Mouse (Mus musculus) E14TG2a.4 (cell line): ENCODE data around the gene Ush1g.

Source experiments
- CTCF ChIP-seq: conservative IDR thresholded peaks from 2 replicates; pipeline ENCODE4 v1.5.1; 2014; ENCODE audit warnings: low read length
- NANOG ChIP-seq: IDR thresholded peaks from 2 replicates; pipeline ENCODE4 v1.6.1; 2014; ENCODE audit warnings: borderline replicate concordance, low read length, mixed read lengths
- POU5F1 ChIP-seq: IDR thresholded peaks from 2 replicates; pipeline ENCODE4 v1.6.1; 2014; ENCODE audit warnings: low read length, borderline replicate concordance

GRCm38 (mm10) chr11:115291503-115291902 is 30.3 kb downstream of the Ush1g start:
- no peak for TF ChIP-seq CTCF
- TF ChIP-seq POU5F1: no peak
- TF ChIP-seq NANOG: no peak
